Mouse (Mus musculus): ENCODE measurements around the gene A930004D18Rik. TPM values are rescaled to one million over a fixed set of nuclear protein-coding genes. Genes with fewer than 3 reads are reported as not detected.
"Not testable (repeated sequence)": the region's sequence is repeated elsewhere in the genome, so short reads cannot be mapped to it uniquely, and the experiment has no call there.

A930004D18Rik gene
- polyA plus RNA-seq, 1 experiment: not detected

- TF ChIP-seq CTCF (IDR thresholded peaks at IDR 0.05; ENCODE audit: control insufficient read depth, insufficient read depth, low read length) (no peak), POLR2A (IDR thresholded peaks at IDR 0.05; ENCODE audit: borderline replicate concordance, control insufficient read depth, low read depth, low read length) (no peak)
- WGBS: 86% methylated on average over 3 of the region's 3 CpGs
- Histone ChIP-seq H3K27ac (ENCODE audit: control insufficient read depth, insufficient read depth, low read depth, low read length, poor library complexity) (no peak overlapping the region), H3K4me3 (replicated peaks; ENCODE audit: control insufficient read depth, low read depth, low read length) (no peak overlapping the region), H3K4me1 (ENCODE audit: control insufficient read depth, insufficient read depth, low read length) (no peaks in the 10 kb centered on the region; the same call in 1 of the 2 replicates)
Measured at GRCm38 (mm10) chr2:17986694-17987093, 50.8 kb downstream of the A930004D18Rik start.

GRCm38 (mm10) chr2:17984774-17985173 is 52.8 kb downstream of the A930004D18Rik start:
- TF ChIP-seq POLR2A (IDR thresholded peaks at IDR 0.05; ENCODE audit: borderline replicate concordance, control insufficient read depth, low read depth, low read length) (no peak), CTCF (IDR thresholded peaks at IDR 0.05; ENCODE audit: control insufficient read depth, insufficient read depth, low read length) (no peak)
- no peak overlapping the region for H3K4me3 ChIP-seq (replicated peaks; ENCODE audit: control insufficient read depth, low read depth, low read length)
- no peaks in the 10 kb centered on the region; the same call in 1 of the 2 replicates for H3K4me1 ChIP-seq (ENCODE audit: control insufficient read depth, insufficient read depth, low read length)
- 90% methylated on average over 3 of the region's 3 CpGs for WGBS
- no peak overlapping the region for H3K27ac ChIP-seq (ENCODE audit: control insufficient read depth, insufficient read depth, low read depth, low read length, poor library complexity)

- Histone ChIP-seq H3K4me3 (replicated peaks; ENCODE audit: control insufficient read depth, low read depth, low read length) (no peak overlapping the region), H3K27ac (ENCODE audit: control insufficient read depth, insufficient read depth, low read depth, low read length, poor library complexity) (no peak overlapping the region), H3K4me1 (ENCODE audit: control insufficient read depth, insufficient read depth, low read length) (no peaks in the 10 kb centered on the region; the same call in 1 of the 2 replicates)
- WGBS: 68% methylated on average over 1 of the region's 1 CpGs
- no peak for TF ChIP-seq CTCF (IDR thresholded peaks at IDR 0.05; ENCODE audit: control insufficient read depth, insufficient read depth, low read length)
- TF ChIP-seq POLR2A (IDR thresholded peaks at IDR 0.05; ENCODE audit: borderline replicate concordance, control insufficient read depth, low read depth, low read length): no peak
Measured at GRCm38 (mm10) chr2:17982747-17983146, 54.8 kb downstream of the A930004D18Rik start.

- H3K27ac ChIP-seq (ENCODE audit: control insufficient read depth, insufficient read depth, low read depth, low read length, poor library complexity): no peak overlapping the region
- 77% methylated on average over 6 of the region's 6 CpGs for WGBS
- H3K4me3 ChIP-seq (replicated peaks; ENCODE audit: control insufficient read depth, low read depth, low read length): no peak overlapping the region
- no peak for TF ChIP-seq POLR2A (IDR thresholded peaks at IDR 0.05; ENCODE audit: borderline replicate concordance, control insufficient read depth, low read depth, low read length)
- no peak for TF ChIP-seq CTCF (IDR thresholded peaks at IDR 0.05; ENCODE audit: control insufficient read depth, insufficient read depth, low read length)
- H3K4me1 ChIP-seq (ENCODE audit: control insufficient read depth, insufficient read depth, low read length): no peaks in the 10 kb centered on the region
Measured at GRCm38 (mm10) chr2:17978706-17979105, 58.8 kb downstream of the A930004D18Rik start.

GRCm38 (mm10) chr2:17978251-17978650 is 59.3 kb downstream of the A930004D18Rik start:
- H3K27ac ChIP-seq (ENCODE audit: control insufficient read depth, insufficient read depth, low read depth, low read length, poor library complexity); H3K4me3 ChIP-seq (replicated peaks; ENCODE audit: control insufficient read depth, low read depth, low read length); H3K4me1 ChIP-seq (ENCODE audit: control insufficient read depth, insufficient read depth, low read length): not testable (repeated sequence)
- WGBS: 82% methylated on average over 7 of the region's 7 CpGs

GRCm38 (mm10) chr2:17977645-17978044 is 59.9 kb downstream of the A930004D18Rik start:
- H3K27ac ChIP-seq (ENCODE audit: control insufficient read depth, insufficient read depth, low read depth, low read length, poor library complexity); H3K4me1 ChIP-seq (ENCODE audit: control insufficient read depth, insufficient read depth, low read length); H3K4me3 ChIP-seq (replicated peaks; ENCODE audit: control insufficient read depth, low read depth, low read length): not testable (repeated sequence)

GRCm38 (mm10) chr2:17975601-17976327 is 61.8 kb downstream of the A930004D18Rik start:
- Histone ChIP-seq H3K4me1 (ENCODE audit: control insufficient read depth, insufficient read depth, low read length) (no peaks in the 10 kb centered on the region), H3K27ac (ENCODE audit: control insufficient read depth, insufficient read depth, low read depth, low read length, poor library complexity) (no peak overlapping the region), H3K4me3 (replicated peaks; ENCODE audit: control insufficient read depth, low read depth, low read length) (no peak overlapping the region)
- TF ChIP-seq CTCF (IDR thresholded peaks at IDR 0.05; ENCODE audit: control insufficient read depth, insufficient read depth, low read length) (no peak), POLR2A (IDR thresholded peaks at IDR 0.05; ENCODE audit: borderline replicate concordance, control insufficient read depth, low read depth, low read length) (no peak)
- WGBS: 71% methylated on average over 4 of the region's 4 CpGs

Other genes starting within 250 kb of the A930004D18Rik start
- not detected in 2 replicates for gene H2al2a, start 40.8 kb downstream of the A930004D18Rik start, polyA plus RNA-seq (2011; ENCODE audit: insufficient read depth, insufficient read length, low replicate concordance, missing spikeins)
- gene Skida1, start 11.3 kb upstream of the A930004D18Rik start, polyA plus RNA-seq (2011; ENCODE audit: insufficient read depth, insufficient read length, low replicate concordance, missing spikeins): 0.22 and 1.4 TPM in 2 replicates
- 34.1 and 49.4 TPM in 2 replicates for gene Mllt10, start 17.5 kb upstream of the A930004D18Rik start, polyA plus RNA-seq (2011; ENCODE audit: insufficient read depth, insufficient read length, low replicate concordance, missing spikeins)